Mouse (Mus musculus): Measurements from ENCODE around the gene Ptpn13. TPM values are rescaled to one million over a fixed set of nuclear protein-coding genes. Genes with fewer than 3 reads are reported as not detected.

The Ptpn13 gene
- polyA plus RNA-seq, 1 experiment from 2014 or later = 8.7 TPM

- no peak overlapping the region for H3K9ac ChIP-seq (replicated peaks; ENCODE audit: low read length)
- H3K4me2 ChIP-seq (ENCODE audit: low read length) = no peak overlapping the region
- no peak overlapping the region for H3K4me3 ChIP-seq (replicated peaks; ENCODE audit: low read depth, low read length)
- H3K27ac ChIP-seq (replicated peaks; ENCODE audit: low read depth, low read length) = no peak overlapping the region
- peak; percentile 8 for DNase-seq
- WGBS = 79% methylated on average over 9 of the region's 9 CpGs
- H3K36me3 ChIP-seq (ENCODE audit: control insufficient read depth, insufficient read depth, low read length) = no peaks in the 10 kb centered on the region
- ATAC-seq (ENCODE audit: low FRiP score, low TSS enrichment) = no peak
- H3K27me3 ChIP-seq (ENCODE audit: control insufficient read depth, insufficient read depth, low read length) = no peaks in the 10 kb centered on the region
- no peaks in the 10 kb centered on the region for H3K4me1 ChIP-seq (ENCODE audit: control insufficient read depth, insufficient read depth, low read length)
- no peaks in the 10 kb centered on the region for H3K9me3 ChIP-seq (ENCODE audit: control insufficient read depth, low read length)
Measured at GRCm38 (mm10) chr5:103513162-103513561, 88.2 kb downstream of the Ptpn13 start.

- DNase-seq = no peak
- 94% methylated on average over 7 of the region's 7 CpGs for WGBS
- ATAC-seq (ENCODE audit: low FRiP score, low TSS enrichment) = no peak
- Histone ChIP-seq H3K9ac (replicated peaks; ENCODE audit: low read length) (no peak overlapping the region), H3K27ac (replicated peaks; ENCODE audit: low read depth, low read length) (no peak overlapping the region), H3K27me3 (ENCODE audit: control insufficient read depth, insufficient read depth, low read length) (no peaks in the 10 kb centered on the region), H3K4me3 (replicated peaks; ENCODE audit: low read depth, low read length) (no peak overlapping the region), H3K36me3 (ENCODE audit: control insufficient read depth, insufficient read depth, low read length) (no peaks in the 10 kb centered on the region), H3K4me2 (ENCODE audit: low read length) (no peak overlapping the region), H3K4me1 (ENCODE audit: control insufficient read depth, insufficient read depth, low read length) (no peaks in the 10 kb centered on the region), H3K9me3 (ENCODE audit: control insufficient read depth, low read length) (no peaks in the 10 kb centered on the region)
Measured at GRCm38 (mm10) chr5:103514441-103514840, 89.4 kb downstream of the Ptpn13 start.

- Histone ChIP-seq H3K36me3 (ENCODE audit: control insufficient read depth, insufficient read depth, low read length) (no peaks in the 10 kb centered on the region), H3K9me3 (ENCODE audit: control insufficient read depth, low read length) (no peaks in the 10 kb centered on the region), H3K27ac (replicated peaks; ENCODE audit: low read depth, low read length) (no peak overlapping the region), H3K9ac (replicated peaks; ENCODE audit: low read length) (no peak overlapping the region), H3K27me3 (ENCODE audit: control insufficient read depth, insufficient read depth, low read length) (no peaks in the 10 kb centered on the region), H3K4me1 (ENCODE audit: control insufficient read depth, insufficient read depth, low read length) (no peaks in the 10 kb centered on the region), H3K4me3 (replicated peaks; ENCODE audit: low read depth, low read length) (no peak overlapping the region), H3K4me2 (ENCODE audit: low read length) (no peak overlapping the region)
- 93% methylated on average over 4 of the region's 4 CpGs for WGBS
- DNase-seq (no peak), ATAC-seq (ENCODE audit: low FRiP score, low TSS enrichment) (no peak)
Measured at GRCm38 (mm10) chr5:103515876-103516275, 90.9 kb downstream of the Ptpn13 start.

- ATAC-seq (ENCODE audit: low FRiP score, low TSS enrichment) = no peak
- Histone ChIP-seq H3K4me3 (replicated peaks; ENCODE audit: low read depth, low read length) (no peak overlapping the region), H3K36me3 (ENCODE audit: control insufficient read depth, insufficient read depth, low read length) (no peaks in the 10 kb centered on the region), H3K9ac (replicated peaks; ENCODE audit: low read length) (no peak overlapping the region), H3K27ac (replicated peaks; ENCODE audit: low read depth, low read length) (no peak overlapping the region), H3K9me3 (ENCODE audit: control insufficient read depth, low read length) (no peaks in the 10 kb centered on the region), H3K27me3 (ENCODE audit: control insufficient read depth, insufficient read depth, low read length) (no peaks in the 10 kb centered on the region), H3K4me2 (ENCODE audit: low read length) (no peak overlapping the region), H3K4me1 (ENCODE audit: control insufficient read depth, insufficient read depth, low read length) (no peaks in the 10 kb centered on the region)
- DNase-seq = no peak
Measured at GRCm38 (mm10) chr5:103516555-103516954, 91.6 kb downstream of the Ptpn13 start.

- Histone ChIP-seq H3K27me3 (ENCODE audit: control insufficient read depth, insufficient read depth, low read length) (no peaks in the 10 kb centered on the region), H3K9me3 (ENCODE audit: control insufficient read depth, low read length) (no peaks in the 10 kb centered on the region), H3K36me3 (ENCODE audit: control insufficient read depth, insufficient read depth, low read length) (no peaks in the 10 kb centered on the region), H3K4me1 (ENCODE audit: control insufficient read depth, insufficient read depth, low read length) (no peaks in the 10 kb centered on the region), H3K9ac (replicated peaks; ENCODE audit: low read length) (no peak overlapping the region), H3K27ac (replicated peaks; ENCODE audit: low read depth, low read length) (no peak overlapping the region), H3K4me3 (replicated peaks; ENCODE audit: low read depth, low read length) (no peak overlapping the region), H3K4me2 (ENCODE audit: low read length) (no peak overlapping the region)
- no peak for ATAC-seq (ENCODE audit: low FRiP score, low TSS enrichment)
- 93% methylated on average over 6 of the region's 6 CpGs for WGBS
- no peak for DNase-seq
Measured at GRCm38 (mm10) chr5:103517641-103518040, 92.6 kb downstream of the Ptpn13 start.

GRCm38 (mm10) chr5:103518797-103519468, 93.9 kb downstream of the Ptpn13 start:
- Histone ChIP-seq H3K27me3 (ENCODE audit: control insufficient read depth, insufficient read depth, low read length) (no peaks in the 10 kb centered on the region), H3K4me1 (ENCODE audit: control insufficient read depth, insufficient read depth, low read length) (no peaks in the 10 kb centered on the region), H3K9me3 (ENCODE audit: control insufficient read depth, low read length) (no peaks in the 10 kb centered on the region), H3K27ac (replicated peaks; ENCODE audit: low read depth, low read length) (no peak overlapping the region), H3K9ac (replicated peaks; ENCODE audit: low read length) (no peak overlapping the region), H3K4me2 (ENCODE audit: low read length) (no peak overlapping the region), H3K36me3 (ENCODE audit: control insufficient read depth, insufficient read depth, low read length) (0 out of 2 replicates have a peak, but pooled peaks cover 3% of the 10 kb centered on the region), H3K4me3 (replicated peaks; ENCODE audit: low read depth, low read length) (no peak overlapping the region)
- 90% methylated on average over 14 of the region's 14 CpGs for WGBS
- no peak for ATAC-seq (ENCODE audit: low FRiP score, low TSS enrichment)
- DNase-seq = peak; percentile 24

- H3K36me3 ChIP-seq (ENCODE audit: control insufficient read depth, insufficient read depth, low read length) = peaks cover 9% of the 10 kb centered on the region; the same call in 1 of the 2 replicates
- no peak overlapping the region for H3K4me2 ChIP-seq (ENCODE audit: low read length)
- no peak overlapping the region for H3K9ac ChIP-seq (replicated peaks; ENCODE audit: low read length)
- ATAC-seq (ENCODE audit: low FRiP score, low TSS enrichment) (no peak), DNase-seq (no peak)
- H3K9me3 ChIP-seq (ENCODE audit: control insufficient read depth, low read length) = no peaks in the 10 kb centered on the region
- no peaks in the 10 kb centered on the region; the same call in 1 of the 2 replicates for H3K4me1 ChIP-seq (ENCODE audit: control insufficient read depth, insufficient read depth, low read length)
- no peaks in the 10 kb centered on the region for H3K27me3 ChIP-seq (ENCODE audit: control insufficient read depth, insufficient read depth, low read length)
- no peak overlapping the region for H3K27ac ChIP-seq (replicated peaks; ENCODE audit: low read depth, low read length)
- no peak overlapping the region for H3K4me3 ChIP-seq (replicated peaks; ENCODE audit: low read depth, low read length)
- 71% methylated on average over 3 of the region's 3 CpGs for WGBS
Measured at GRCm38 (mm10) chr5:103522371-103522770, 97.4 kb downstream of the Ptpn13 start.

- ATAC-seq (ENCODE audit: low FRiP score, low TSS enrichment) (no peak), DNase-seq (peak; percentile 20)
- Histone ChIP-seq H3K27ac (replicated peaks; ENCODE audit: low read depth, low read length) (no peak overlapping the region), H3K4me1 (ENCODE audit: control insufficient read depth, insufficient read depth, low read length) (no peaks in the 10 kb centered on the region; the same call in 1 of the 2 replicates), H3K4me3 (replicated peaks; ENCODE audit: low read depth, low read length) (no peak overlapping the region), H3K36me3 (ENCODE audit: control insufficient read depth, insufficient read depth, low read length) (peaks cover 15% of the 10 kb centered on the region), H3K9ac (replicated peaks; ENCODE audit: low read length) (no peak overlapping the region), H3K27me3 (ENCODE audit: control insufficient read depth, insufficient read depth, low read length) (no peaks in the 10 kb centered on the region), H3K4me2 (ENCODE audit: low read length) (no peak overlapping the region), H3K9me3 (ENCODE audit: control insufficient read depth, low read length) (no peaks in the 10 kb centered on the region)
- WGBS = 78% methylated on average over 20 of the region's 20 CpGs
Measured at GRCm38 (mm10) chr5:103526668-103527436, 101.9 kb downstream of the Ptpn13 start.

- Histone ChIP-seq H3K4me2 (ENCODE audit: low read length) (no peak overlapping the region), H3K9me3 (ENCODE audit: control insufficient read depth, low read length) (no peaks in the 10 kb centered on the region), H3K27ac (replicated peaks; ENCODE audit: low read depth, low read length) (no peak overlapping the region), H3K4me3 (replicated peaks; ENCODE audit: low read depth, low read length) (no peak overlapping the region), H3K9ac (replicated peaks; ENCODE audit: low read length) (no peak overlapping the region), H3K36me3 (ENCODE audit: control insufficient read depth, insufficient read depth, low read length) (peaks cover 15% of the 10 kb centered on the region), H3K27me3 (ENCODE audit: control insufficient read depth, insufficient read depth, low read length) (no peaks in the 10 kb centered on the region), H3K4me1 (ENCODE audit: control insufficient read depth, insufficient read depth, low read length) (no peaks in the 10 kb centered on the region; the same call in 1 of the 2 replicates)
- 89% methylated on average over 6 of the region's 6 CpGs for WGBS
- no peak for DNase-seq
- no peak for ATAC-seq (ENCODE audit: low FRiP score, low TSS enrichment)
Measured at GRCm38 (mm10) chr5:103527437-103527718, 102.4 kb downstream of the Ptpn13 start.
